Mouse (Mus musculus): Measurements from ENCODE around the gene Ddx28. TPM values are rescaled to one million over a fixed set of nuclear protein-coding genes. Genes with fewer than 3 reads are reported as not detected.

Gene Ddx28
- polyA plus RNA-seq, 1 experiment from 2014 or later, result 21.5 TPM

GRCm38 (mm10) chr8:106051068-106051467, 39.4 kb upstream of the Ddx28 start:
- Histone ChIP-seq H3K9ac (ENCODE audit: low read depth, low read length) (no peak overlapping the region), H3K27me3 (ENCODE audit: control insufficient read depth, insufficient read depth, low read depth, low read length) (no peaks in the 10 kb centered on the region), H3K36me3 (ENCODE audit: control insufficient read depth, insufficient read depth, low read length) (peaks cover 16% of the 10 kb centered on the region), H3K4me2 (ENCODE audit: low read length) (no peak overlapping the region), H3K9me3 (replicated peaks; ENCODE audit: control insufficient read depth, low read length, poor library complexity, severe bottlenecking) (no peaks in the 10 kb centered on the region), H3K27ac (ENCODE audit: low read length) (no peak overlapping the region), H3K4me1 (ENCODE audit: control insufficient read depth, insufficient read depth, low read length) (no peaks in the 10 kb centered on the region), H3K4me3 (ENCODE audit: low read depth, low read length) (no peak overlapping the region)
- ATAC-seq, result no peak
- WGBS, result 92% methylated on average over 3 of the region's 3 CpGs

- no peak overlapping the region for H3K4me2 ChIP-seq (ENCODE audit: low read length)
- H3K27me3 ChIP-seq (ENCODE audit: control insufficient read depth, insufficient read depth, low read depth, low read length), result no peaks in the 10 kb centered on the region
- peaks cover 16% of the 10 kb centered on the region for H3K36me3 ChIP-seq (ENCODE audit: control insufficient read depth, insufficient read depth, low read length)
- 86% methylated on average over 6 of the region's 6 CpGs for WGBS
- no peak for ATAC-seq
- no peaks in the 10 kb centered on the region for H3K9me3 ChIP-seq (replicated peaks; ENCODE audit: control insufficient read depth, low read length, poor library complexity, severe bottlenecking)
- no peak overlapping the region for H3K4me3 ChIP-seq (ENCODE audit: low read depth, low read length)
- H3K4me1 ChIP-seq (ENCODE audit: control insufficient read depth, insufficient read depth, low read length), result no peaks in the 10 kb centered on the region
- H3K27ac ChIP-seq (ENCODE audit: low read length), result no peak overlapping the region
- H3K9ac ChIP-seq (ENCODE audit: low read depth, low read length), result no peak overlapping the region
Measured at GRCm38 (mm10) chr8:106049840-106050239, 38.2 kb upstream of the Ddx28 start.

- H3K27me3 ChIP-seq (ENCODE audit: control insufficient read depth, insufficient read depth, low read depth, low read length), result no peaks in the 10 kb centered on the region
- H3K4me3 ChIP-seq (ENCODE audit: low read depth, low read length), result no peak overlapping the region
- no peak overlapping the region for H3K9ac ChIP-seq (ENCODE audit: low read depth, low read length)
- no peaks in the 10 kb centered on the region for H3K4me1 ChIP-seq (ENCODE audit: control insufficient read depth, insufficient read depth, low read length)
- WGBS, result 83% methylated on average over 5 of the region's 5 CpGs
- H3K36me3 ChIP-seq (ENCODE audit: control insufficient read depth, insufficient read depth, low read length), result peaks cover 8% of the 10 kb centered on the region
- ATAC-seq, result no peak
- H3K4me2 ChIP-seq (ENCODE audit: low read length), result no peak overlapping the region
- no peaks in the 10 kb centered on the region for H3K9me3 ChIP-seq (replicated peaks; ENCODE audit: control insufficient read depth, low read length, poor library complexity, severe bottlenecking)
- H3K27ac ChIP-seq (ENCODE audit: low read length), result no peak overlapping the region
Measured at GRCm38 (mm10) chr8:106047854-106048630, 36.4 kb upstream of the Ddx28 start.

- H3K27me3 ChIP-seq (ENCODE audit: control insufficient read depth, insufficient read depth, low read depth, low read length), result no peaks in the 10 kb centered on the region
- H3K4me2 ChIP-seq (ENCODE audit: low read length), result no peak overlapping the region
- H3K27ac ChIP-seq (ENCODE audit: low read length), result no peak overlapping the region
- peaks cover 6% of the 10 kb centered on the region for H3K36me3 ChIP-seq (ENCODE audit: control insufficient read depth, insufficient read depth, low read length)
- no peak for ATAC-seq
- no peak overlapping the region for H3K4me3 ChIP-seq (ENCODE audit: low read depth, low read length)
- WGBS, result 96% methylated on average over 11 of the region's 11 CpGs
- no peaks in the 10 kb centered on the region for H3K9me3 ChIP-seq (replicated peaks; ENCODE audit: control insufficient read depth, low read length, poor library complexity, severe bottlenecking)
- H3K9ac ChIP-seq (ENCODE audit: low read depth, low read length), result no peak overlapping the region
- no peaks in the 10 kb centered on the region for H3K4me1 ChIP-seq (ENCODE audit: control insufficient read depth, insufficient read depth, low read length)
Measured at GRCm38 (mm10) chr8:106046872-106047559, 35.3 kb upstream of the Ddx28 start.

GRCm38 (mm10) chr8:106044151-106044550, 32.5 kb upstream of the Ddx28 start:
- H3K9me3 ChIP-seq (replicated peaks; ENCODE audit: control insufficient read depth, low read length, poor library complexity, severe bottlenecking), result no peaks in the 10 kb centered on the region
- H3K4me3 ChIP-seq (ENCODE audit: low read depth, low read length), result no peak overlapping the region
- H3K4me1 ChIP-seq (ENCODE audit: control insufficient read depth, insufficient read depth, low read length), result no peaks in the 10 kb centered on the region
- H3K27ac ChIP-seq (ENCODE audit: low read length), result no peak overlapping the region
- WGBS, result 90% methylated on average over 3 of the region's 3 CpGs
- ATAC-seq, result no peak
- no peak overlapping the region for H3K4me2 ChIP-seq (ENCODE audit: low read length)
- H3K9ac ChIP-seq (ENCODE audit: low read depth, low read length), result no peak overlapping the region
- H3K36me3 ChIP-seq (ENCODE audit: control insufficient read depth, insufficient read depth, low read length), result peaks cover 2% of the 10 kb centered on the region; the same call in 1 of the 2 replicates
- no peaks in the 10 kb centered on the region for H3K27me3 ChIP-seq (ENCODE audit: control insufficient read depth, insufficient read depth, low read depth, low read length)

GRCm38 (mm10) chr8:106043055-106043454, 31.4 kb upstream of the Ddx28 start:
- Histone ChIP-seq H3K27ac (ENCODE audit: low read length) (no peak overlapping the region), H3K4me3 (ENCODE audit: low read depth, low read length) (no peak overlapping the region), H3K4me1 (ENCODE audit: control insufficient read depth, insufficient read depth, low read length) (no peaks in the 10 kb centered on the region), H3K9ac (ENCODE audit: low read depth, low read length) (no peak overlapping the region), H3K4me2 (ENCODE audit: low read length) (no peak overlapping the region), H3K36me3 (ENCODE audit: control insufficient read depth, insufficient read depth, low read length) (peaks cover 2% of the 10 kb centered on the region; the same call in 1 of the 2 replicates), H3K9me3 (replicated peaks; ENCODE audit: control insufficient read depth, low read length, poor library complexity, severe bottlenecking) (no peaks in the 10 kb centered on the region), H3K27me3 (ENCODE audit: control insufficient read depth, insufficient read depth, low read depth, low read length) (no peaks in the 10 kb centered on the region)
- WGBS, result 79% methylated on average over 2 of the region's 2 CpGs
- no peak for ATAC-seq

GRCm38 (mm10) chr8:106040218-106040617, 28.5 kb upstream of the Ddx28 start:
- H3K4me3 ChIP-seq (ENCODE audit: low read depth, low read length), result no peak overlapping the region
- H3K9me3 ChIP-seq (replicated peaks; ENCODE audit: control insufficient read depth, low read length, poor library complexity, severe bottlenecking), result no peaks in the 10 kb centered on the region
- H3K27ac ChIP-seq (ENCODE audit: low read length), result no peak overlapping the region
- 87% methylated on average over 4 of the region's 4 CpGs for WGBS
- H3K4me2 ChIP-seq (ENCODE audit: low read length), result no peak overlapping the region
- H3K36me3 ChIP-seq (ENCODE audit: control insufficient read depth, insufficient read depth, low read length), result peaks cover 2% of the 10 kb centered on the region; the same call in 1 of the 2 replicates
- H3K27me3 ChIP-seq (ENCODE audit: control insufficient read depth, insufficient read depth, low read depth, low read length), result no peaks in the 10 kb centered on the region
- ATAC-seq, result no peak
- no peak overlapping the region for H3K9ac ChIP-seq (ENCODE audit: low read depth, low read length)
- H3K4me1 ChIP-seq (ENCODE audit: control insufficient read depth, insufficient read depth, low read length), result no peaks in the 10 kb centered on the region

GRCm38 (mm10) chr8:106039605-106040004, 27.9 kb upstream of the Ddx28 start:
- Histone ChIP-seq H3K4me1 (ENCODE audit: control insufficient read depth, insufficient read depth, low read length) (no peaks in the 10 kb centered on the region), H3K9me3 (replicated peaks; ENCODE audit: control insufficient read depth, low read length, poor library complexity, severe bottlenecking) (no peaks in the 10 kb centered on the region), H3K4me2 (ENCODE audit: low read length) (no peak overlapping the region), H3K27me3 (ENCODE audit: control insufficient read depth, insufficient read depth, low read depth, low read length) (no peaks in the 10 kb centered on the region), H3K27ac (ENCODE audit: low read length) (no peak overlapping the region), H3K36me3 (ENCODE audit: control insufficient read depth, insufficient read depth, low read length) (peaks cover 2% of the 10 kb centered on the region; the same call in 1 of the 2 replicates), H3K9ac (ENCODE audit: low read depth, low read length) (no peak overlapping the region), H3K4me3 (ENCODE audit: low read depth, low read length) (no peak overlapping the region)
- 85% methylated on average over 4 of the region's 4 CpGs for WGBS
- no peak for ATAC-seq

- H3K4me1 ChIP-seq (ENCODE audit: control insufficient read depth, insufficient read depth, low read length), result no peaks in the 10 kb centered on the region
- H3K27ac ChIP-seq (ENCODE audit: low read length), result no peak overlapping the region
- H3K9ac ChIP-seq (ENCODE audit: low read depth, low read length), result no peak overlapping the region
- H3K9me3 ChIP-seq (replicated peaks; ENCODE audit: control insufficient read depth, low read length, poor library complexity, severe bottlenecking), result no peaks in the 10 kb centered on the region
- no peak for ATAC-seq
- no peak overlapping the region for H3K4me2 ChIP-seq (ENCODE audit: low read length)
- H3K4me3 ChIP-seq (ENCODE audit: low read depth, low read length), result no peak overlapping the region
- no peaks in the 10 kb centered on the region for H3K27me3 ChIP-seq (ENCODE audit: control insufficient read depth, insufficient read depth, low read depth, low read length)
- H3K36me3 ChIP-seq (ENCODE audit: control insufficient read depth, insufficient read depth, low read length), result peaks cover 2% of the 10 kb centered on the region; the same call in 1 of the 2 replicates
- WGBS, result 89% methylated on average over 10 of the region's 10 CpGs
Measured at GRCm38 (mm10) chr8:106038721-106039120, 27.0 kb upstream of the Ddx28 start.
